Mouse (Mus musculus) heart, embryonic 16.5 days (tissue): ENCODE results near the gene Gm10277. TPM values are rescaled to one million over a fixed set of nuclear protein-coding genes. Genes with fewer than 3 reads are reported as not detected.

Experiments
- ATAC-seq: fragments of 200-750 bp; cut with Nextera tagmentation; replicated peaks from 2 replicates; pipeline ENCODE4 v1.8.0; 2017; ENCODE audit warnings: moderate number of reproducible peaks; ENCODE audit not compliant: insufficient read depth, low FRiP score; ENCODE audit errors: extremely low read depth
- H3K27ac ChIP-seq: fragments of 300-500 bp; sonication (generic); 2 replicates; pipeline ENCODE4 v1.5.1; 2014; ENCODE audit warnings: mild to moderate bottlenecking, low read length, control low read depth, moderate library complexity
- H3K27me3 ChIP-seq: fragments of 300-500 bp; sonication (generic); 2 replicates; pipeline ENCODE4 v1.6.1; 2014; ENCODE audit warnings: low read length, mixed read lengths; ENCODE audit not compliant: control insufficient read depth, insufficient read depth
- H3K36me3 ChIP-seq: fragments of 300-500 bp; sonication (generic); 2 replicates; pipeline ENCODE4 v1.6.1; 2014; ENCODE audit not compliant: control insufficient read depth, insufficient read depth
- H3K4me1 ChIP-seq: fragments of 300-500 bp; sonication (generic); 2 replicates; pipeline ENCODE4 v1.6.1; 2014; ENCODE audit warnings: low read length, mixed read lengths; ENCODE audit not compliant: control insufficient read depth, insufficient read depth
- H3K4me2 ChIP-seq: fragments of 300-500 bp; sonication (generic); 2 replicates; pipeline ENCODE4 v1.6.1; 2014; ENCODE audit warnings: low read depth, mild to moderate bottlenecking, control low read depth, low read length
- H3K4me3 ChIP-seq: fragments of 300-500 bp; sonication (generic); 2 replicates; pipeline ENCODE4 v1.5.1; 2014; ENCODE audit warnings: mild to moderate bottlenecking, control low read depth, low read length
- H3K9ac ChIP-seq: fragments of 300-500 bp; sonication (generic); 2 replicates; pipeline ENCODE4 v1.6.1; 2014; ENCODE audit warnings: low read length, control low read depth
- H3K9me3 ChIP-seq: fragments of 300-500 bp; sonication (generic); replicated peaks from 2 replicates; pipeline ENCODE4 v1.6.1; 2016; ENCODE audit warnings: low read length; ENCODE audit not compliant: control insufficient read depth
- WGBS: fragments of 180-500 bp; shearing (Covaris S2); extraction: QIAGEN DNeasy Blood & Tissue Kit; methylation state at CpG from one replicate; pipeline ENCODE4 v1.1.7; 2014; 5-methylcytosine and 5-hydroxymethylcytosine counted together
- polyA plus RNA-seq: library from polyadenylated mRNA; unstranded; fragments of >200 nt; fragmentation: Nextera tagmentation; extraction: Ambion mirVana; gene quantifications from 2 replicates; pipeline ENCODE4 v1.2.1, GENCODE M21; 2015

Gene Gm10277
- polyA plus RNA-seq, 1 experiment from 2014 or later = 1.3 TPM

DNA sequence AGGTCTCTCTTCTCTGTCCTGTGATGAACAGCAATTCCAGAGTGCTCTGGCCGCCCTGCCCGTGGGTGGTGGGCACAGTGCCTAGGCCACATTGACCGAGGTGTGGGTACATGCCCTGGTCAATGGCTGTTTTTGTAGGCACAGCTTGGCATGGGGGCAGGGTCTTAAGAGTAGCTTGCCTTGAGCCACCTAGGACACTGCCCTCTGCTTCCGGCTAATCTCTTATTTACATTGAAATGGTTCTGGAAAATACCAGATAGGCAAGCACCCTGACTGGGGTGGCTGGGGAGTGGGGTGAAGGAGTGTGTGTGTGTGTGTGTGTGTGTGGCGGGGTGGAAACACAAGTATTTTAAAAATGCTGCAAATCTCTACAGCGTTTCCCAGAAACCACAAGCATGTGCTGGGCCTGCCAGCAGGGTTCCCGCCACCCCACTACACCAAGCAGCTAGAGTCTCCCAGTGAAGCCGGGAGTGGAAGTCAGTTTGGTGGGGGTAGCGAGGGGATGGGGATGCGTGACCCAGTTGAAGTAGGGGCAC, 4.3 kb downstream of the Gm10277 start:
- Histone ChIP-seq H3K4me2 (peak overlapping the region; percentile 10; the same call in 1 of the 2 replicates), H3K9me3 (no peaks in the 10 kb centered on the region), H3K4me1 (peaks cover 49% of the 10 kb centered on the region), H3K27me3 (no peaks in the 10 kb centered on the region), H3K36me3 (no peaks in the 10 kb centered on the region; the same call in 1 of the 2 replicates), H3K4me3 (no peak overlapping the region), H3K9ac (peak overlapping the region; percentile 21; the same call in 1 of the 2 replicates), H3K27ac (peak overlapping the region; percentile 90)
- WGBS = 55% methylated on average over 10 of the region's 10 CpGs
- no peak for ATAC-seq

DNA sequence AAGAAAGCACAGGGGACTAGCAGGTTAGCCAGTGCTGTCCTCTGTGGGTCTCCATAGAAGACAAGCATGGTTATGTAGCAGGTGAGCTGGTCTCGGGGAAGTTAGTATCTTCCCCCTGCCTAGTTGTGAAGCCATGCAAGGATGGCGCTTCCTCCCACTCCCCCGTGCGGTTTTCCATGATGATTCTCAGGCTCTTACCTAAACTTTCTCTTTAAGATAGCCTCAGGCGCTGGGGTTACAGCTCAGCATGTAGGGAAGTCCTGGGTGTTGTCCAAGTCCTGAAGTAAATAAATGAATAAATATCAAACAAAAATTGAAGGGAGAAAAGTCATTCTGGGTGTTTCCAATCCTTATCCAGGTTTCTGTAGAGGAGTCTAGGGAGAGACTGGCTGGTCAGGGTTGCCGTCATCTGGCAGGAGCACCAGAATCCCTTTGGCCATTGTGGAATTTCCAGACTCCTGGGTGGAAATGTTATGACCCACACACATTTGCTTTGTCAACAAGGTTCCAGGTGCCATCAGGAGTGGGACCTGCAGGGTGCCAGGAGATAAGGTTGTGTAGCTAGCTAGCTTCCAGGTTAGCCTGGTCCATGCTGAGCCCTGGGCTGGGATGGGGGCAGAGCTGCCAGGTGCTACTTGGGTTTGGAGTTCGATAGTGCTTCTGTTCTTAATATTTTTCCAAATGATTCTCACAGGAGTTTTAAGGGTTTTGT, 5.3 kb downstream of the Gm10277 start:
- no peaks in the 10 kb centered on the region for H3K27me3 ChIP-seq
- H3K9ac ChIP-seq = no peak overlapping the region
- no peak overlapping the region for H3K4me2 ChIP-seq
- peaks cover 49% of the 10 kb centered on the region for H3K4me1 ChIP-seq
- H3K9me3 ChIP-seq = no peaks in the 10 kb centered on the region
- 73% methylated on average over 7 of the region's 7 CpGs for WGBS
- no peak for ATAC-seq
- H3K27ac ChIP-seq = no peak overlapping the region
- no peak overlapping the region for H3K4me3 ChIP-seq
- peaks cover 10% of the 10 kb centered on the region for H3K36me3 ChIP-seq

DNA sequence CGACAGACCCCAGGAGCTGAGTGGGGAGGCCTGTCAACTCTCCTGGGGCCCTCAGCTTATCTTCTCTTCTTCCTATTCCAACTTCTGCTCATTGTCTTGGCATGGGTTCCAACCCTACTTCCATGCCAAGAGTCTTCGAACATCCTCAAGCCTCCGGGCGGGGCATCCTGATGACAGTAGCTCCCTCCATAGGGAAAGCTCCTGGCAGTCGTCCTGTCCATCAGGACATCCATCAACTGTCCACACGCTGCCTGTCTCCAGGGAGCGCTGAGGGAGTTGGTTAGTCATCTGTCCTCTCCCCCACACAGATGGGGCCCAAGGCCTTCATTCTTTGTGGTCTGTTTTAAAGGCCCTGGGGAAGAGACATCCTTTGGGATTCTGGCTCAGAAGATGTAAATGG, 6.5 kb downstream of the Gm10277 start:
- peaks cover 42% of the 10 kb centered on the region for H3K4me1 ChIP-seq
- WGBS = 50% methylated on average over 7 of the region's 7 CpGs
- no peak for ATAC-seq
- H3K9ac ChIP-seq = no peak overlapping the region
- no peak overlapping the region for H3K4me3 ChIP-seq
- H3K36me3 ChIP-seq = peaks cover 12% of the 10 kb centered on the region
- no peak overlapping the region for H3K27ac ChIP-seq
- H3K27me3 ChIP-seq = no peaks in the 10 kb centered on the region
- H3K9me3 ChIP-seq = no peaks in the 10 kb centered on the region
- H3K4me2 ChIP-seq = no peak overlapping the region

DNA sequence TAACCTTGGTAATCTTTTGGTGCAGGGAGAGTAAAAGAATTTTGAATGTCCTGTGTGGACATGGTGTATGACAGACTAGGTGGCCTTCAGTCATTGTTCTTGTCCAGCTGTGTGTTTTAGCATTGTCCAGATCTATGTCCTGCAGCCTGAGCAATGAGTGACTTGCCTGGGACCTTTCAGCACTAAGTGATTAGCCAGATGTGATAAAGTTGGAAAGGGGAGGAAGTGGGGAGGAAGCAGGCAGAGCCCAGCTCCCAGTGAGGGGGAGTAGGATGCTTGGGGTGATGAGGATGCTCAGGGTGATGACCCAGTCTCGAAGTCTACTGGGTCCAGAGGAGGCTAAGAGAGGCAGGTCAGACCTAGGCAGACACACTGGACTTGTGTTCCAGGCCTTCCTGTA, 8.3 kb downstream of the Gm10277 start:
- ATAC-seq = no peak; the same call in 1 of the 2 replicates
- 0 out of 2 replicates have a peak overlapping the region, but pooled peaks have one; percentile 46 for H3K27ac ChIP-seq
- H3K4me2 ChIP-seq = no peak overlapping the region
- 61% methylated on average over 1 of the region's 1 CpGs for WGBS
- peaks cover 12% of the 10 kb centered on the region for H3K36me3 ChIP-seq
- peaks cover 26% of the 10 kb centered on the region for H3K4me1 ChIP-seq
- no peaks in the 10 kb centered on the region for H3K27me3 ChIP-seq
- no peak overlapping the region for H3K4me3 ChIP-seq
- no peaks in the 10 kb centered on the region for H3K9me3 ChIP-seq
- no peak overlapping the region for H3K9ac ChIP-seq

DNA sequence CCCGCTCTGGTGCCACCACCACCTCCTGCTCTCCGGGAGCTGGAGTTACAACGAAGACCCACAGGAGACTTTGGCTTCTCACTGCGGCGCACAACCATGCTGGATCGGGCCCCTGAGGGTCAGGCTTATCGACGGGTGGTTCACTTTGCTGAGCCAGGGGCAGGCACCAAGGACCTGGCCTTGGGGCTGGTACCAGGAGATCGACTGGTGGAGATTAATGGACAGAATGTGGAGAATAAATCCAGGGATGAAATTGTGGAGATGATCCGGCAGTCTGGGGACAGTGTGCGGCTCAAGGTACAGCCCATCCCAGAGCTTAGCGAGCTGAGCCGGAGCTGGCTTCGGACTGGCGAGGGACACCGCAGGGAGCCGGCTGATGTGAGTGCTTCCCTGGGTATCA, 9.6 kb downstream of the Gm10277 start:
- Histone ChIP-seq H3K27me3 (no peaks in the 10 kb centered on the region), H3K9me3 (no peaks in the 10 kb centered on the region), H3K4me3 (no peak overlapping the region), H3K4me1 (peaks cover 13% of the 10 kb centered on the region), H3K27ac (no peak overlapping the region), H3K9ac (no peak overlapping the region), H3K4me2 (no peak overlapping the region), H3K36me3 (peaks cover 12% of the 10 kb centered on the region)
- WGBS = 92% methylated on average over 17 of the region's 17 CpGs
- no peak for ATAC-seq

DNA sequence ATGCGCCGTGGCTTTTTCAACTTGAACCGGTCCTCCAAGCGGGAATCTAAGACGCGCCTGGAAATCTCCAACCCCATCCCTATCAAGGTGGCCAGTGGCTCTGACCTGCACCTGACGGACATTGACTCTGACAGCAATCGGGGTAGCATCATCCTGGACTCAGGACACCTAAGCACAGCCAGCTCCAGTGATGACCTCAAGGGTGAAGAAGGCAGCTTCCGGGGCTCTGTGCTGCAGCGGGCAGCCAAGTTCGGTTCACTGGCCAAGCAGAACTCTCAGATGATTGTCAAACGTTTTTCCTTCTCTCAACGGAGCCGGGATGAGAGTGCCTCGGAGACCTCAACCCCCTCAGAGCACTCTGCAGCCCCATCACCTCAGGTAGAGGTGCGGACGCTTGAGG, 10.1 kb downstream of the Gm10277 start:
- WGBS = 92% methylated on average over 17 of the region's 17 CpGs
- peaks cover 13% of the 10 kb centered on the region for H3K4me1 ChIP-seq

DNA sequence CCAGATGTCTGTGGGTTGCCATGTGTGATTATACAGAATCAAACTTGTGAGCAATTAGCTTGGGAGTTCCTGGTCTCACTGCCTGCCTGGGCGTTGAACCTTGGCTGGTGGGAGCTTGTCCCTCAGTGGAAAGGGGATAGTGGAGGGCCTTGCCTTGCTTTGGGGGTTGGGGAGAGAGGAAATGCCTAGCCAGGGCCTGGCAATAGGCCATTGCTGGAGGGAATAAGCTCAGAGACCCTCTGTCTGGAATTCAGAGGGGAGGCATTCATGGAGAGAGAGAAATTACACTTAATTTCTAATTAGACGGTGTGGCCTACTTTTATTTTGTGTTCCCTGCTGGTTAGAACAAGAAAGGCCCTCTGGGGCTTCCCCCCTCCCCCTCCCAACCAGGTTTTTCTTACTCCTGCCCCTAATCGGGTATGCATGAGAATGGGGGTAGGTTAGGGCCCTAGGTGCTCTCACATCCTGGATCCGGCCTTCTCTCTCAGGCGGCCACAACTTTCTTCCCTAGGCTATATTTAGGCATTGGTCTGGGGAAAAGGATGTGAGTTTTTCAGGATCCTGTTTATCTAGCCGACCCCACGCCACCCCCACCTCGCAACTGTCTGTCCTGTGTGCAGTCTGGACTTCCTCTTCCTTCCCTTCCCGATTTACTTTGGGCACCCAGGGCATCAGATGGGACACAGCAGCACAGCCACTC, 11.7 kb downstream of the Gm10277 start:
- H3K36me3 ChIP-seq = peaks cover 12% of the 10 kb centered on the region
- 38% methylated on average over 9 of the region's 9 CpGs for WGBS
- H3K4me3 ChIP-seq = no peak overlapping the region
- H3K4me1 ChIP-seq = peaks cover 16% of the 10 kb centered on the region
- H3K27me3 ChIP-seq = no peaks in the 10 kb centered on the region
- no peak overlapping the region for H3K9ac ChIP-seq
- ATAC-seq = no peak
- H3K4me2 ChIP-seq = no peak overlapping the region
- peak overlapping the region; percentile 58 for H3K27ac ChIP-seq
- H3K9me3 ChIP-seq = no peaks in the 10 kb centered on the region

More for the DNA sequence above, 10.1 kb downstream of the Gm10277 start:
- Histone ChIP-seq H3K36me3 (peaks cover 12% of the 10 kb centered on the region), H3K9me3 (no peaks in the 10 kb centered on the region), H3K9ac (no peak overlapping the region), H3K4me2 (no peak overlapping the region), H3K27me3 (no peaks in the 10 kb centered on the region), H3K27ac (no peak overlapping the region), H3K4me3 (no peak overlapping the region)
- no peak for ATAC-seq

DNA sequence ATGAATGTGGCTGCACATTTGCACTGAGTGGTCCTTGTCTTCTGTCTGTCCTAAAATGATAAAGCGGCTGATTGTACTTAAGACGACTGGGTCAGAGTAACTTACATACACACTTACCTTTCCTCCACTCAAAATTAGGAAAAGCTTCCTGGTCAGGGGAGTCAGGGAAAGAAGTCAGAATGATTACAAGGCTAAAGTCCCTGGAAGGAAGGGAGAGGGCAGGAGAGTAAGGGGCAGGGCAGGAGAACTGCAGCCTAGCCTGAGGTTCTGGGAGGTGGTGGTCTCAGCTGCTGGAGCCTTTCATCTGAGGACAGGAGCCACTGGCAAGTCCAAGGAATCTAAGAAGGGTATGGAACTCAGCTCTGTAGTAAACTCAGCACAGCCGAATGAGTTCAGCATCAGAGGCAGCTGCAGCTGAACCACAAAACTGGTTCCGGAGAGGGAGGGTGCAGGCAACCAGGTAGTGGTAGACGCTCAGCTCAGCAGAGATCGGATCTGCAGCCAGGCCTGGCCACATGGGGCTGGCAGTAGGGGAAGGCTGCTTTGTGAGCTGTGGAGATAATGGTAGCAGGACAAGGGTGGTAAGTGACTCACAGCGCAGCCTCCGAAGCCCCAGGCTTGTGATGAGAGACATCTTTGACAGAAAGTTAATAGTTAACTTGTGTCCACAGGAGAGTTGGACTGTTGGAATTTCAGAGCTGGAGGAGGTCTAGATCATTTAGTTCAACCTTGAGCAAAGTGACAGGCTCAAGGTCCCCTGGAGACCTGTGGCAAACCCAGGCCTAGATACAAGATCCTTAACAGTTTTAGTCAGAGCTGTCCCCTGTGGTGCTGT, 15.5 kb downstream of the Gm10277 start:
- Histone ChIP-seq H3K27me3 (no peaks in the 10 kb centered on the region), H3K4me1 (peaks cover 13% of the 10 kb centered on the region), H3K4me3 (no peak overlapping the region), H3K4me2 (peak overlapping the region; percentile 15; the same call in 1 of the 2 replicates), H3K9me3 (no peaks in the 10 kb centered on the region), H3K36me3 (peaks cover under 1% of the 10 kb centered on the region), H3K27ac (peak overlapping the region; percentile 55), H3K9ac (peak overlapping the region; percentile 57)
- 42% methylated on average over 8 of the region's 8 CpGs for whole genome bisulfite sequencing
- no peak for ATAC-seq
